In genomic region chr8:108943132-108943531, GRCm38 (mm10) we compare ENCODE assay signal across 18 mouse cellular contexts.
DNase-seq lines count a peak whose midpoint lies in the region; ATAC-seq and TF ChIP-seq lines count a peak whose summit lies in the region.
"Had no signal": no experiment of that assay in that cellular context is flagged by ENCODE, and none has a peak within 500 bp of the region (broad histone marks: within the 10 kb centered on the region; RNA-seq: fewer than 3 reads in every experiment).

No protein-coding gene starts in this region.

- DNase-seq in midbrain, embryonic 11.5 days (ENCODE audit: low spot score, missing footprints), result no peak
- no peak for DNase-seq in midbrain, postnatal 0 days (ENCODE audit: low spot score)
- DNase-seq in forebrain, embryonic 14.5 days (ENCODE audit: low spot score), result peak; percentile 55
- DNase-seq in hindbrain, embryonic 14.5 days (ENCODE audit: low spot score), result no peak
- no peak for DNase-seq in heart, adult 2 months
- no peak for DNase-seq in ovary, postnatal 14 days (ENCODE audit: low spot score)
- DNase-seq: adrenal gland, postnatal 14 days; B cell, adult 2 months; cerebellum, adult 18-20 months; gastrocnemius, adult 2 months; heart, adult 11 months; kidney, postnatal 4 days; thymus, postnatal 14 days had no signal

- H3K79me2 ChIP-seq in heart, adult 2 months (replicated peaks; ENCODE audit: control insufficient read depth, insufficient read depth, low read length), result no peaks in the 10 kb centered on the region

- no peak overlapping the region; the same call in 1 of the 2 replicates for H3K27ac ChIP-seq in midbrain, embryonic 11.5 days (ENCODE audit: low read depth, low read length)
- no peak overlapping the region for H3K27ac ChIP-seq in midbrain, postnatal 0 days (ENCODE audit: low read depth, low read length)
- peak overlapping the region; percentile 58 for H3K27ac ChIP-seq in forebrain, embryonic 14.5 days (ENCODE audit: low read depth, low read length)
- H3K27ac ChIP-seq in hindbrain, embryonic 14.5 days, result peak overlapping the region; percentile 78
- peak overlapping the region; percentile 79 for H3K27ac ChIP-seq in midbrain, embryonic 15.5 days
- no peak overlapping the region for H3K27ac ChIP-seq in heart, adult 2 months
- no peak overlapping the region for H3K27ac ChIP-seq in intestine, postnatal 0 days (ENCODE audit: low read depth, low read length)
- H3K27ac ChIP-seq: embryonic facial prominence, embryonic 13.5 days; gastrocnemius, adult 2 months; liver, embryonic 14.5 days had no signal

- no peak overlapping the region for H3K9ac ChIP-seq in midbrain, embryonic 11.5 days (ENCODE audit: low read length)
- no peak overlapping the region for H3K9ac ChIP-seq in midbrain, postnatal 0 days (replicated peaks; ENCODE audit: low read length, poor library complexity, severe bottlenecking)
- H3K9ac ChIP-seq in forebrain, embryonic 14.5 days (ENCODE audit: low read length), result no peak overlapping the region
- H3K9ac ChIP-seq in hindbrain, embryonic 14.5 days, result 0 out of 2 replicates have a peak overlapping the region, but pooled peaks have one; percentile 8
- no peak overlapping the region; the same call in 1 of the 2 replicates for H3K9ac ChIP-seq in midbrain, embryonic 15.5 days
- no peak overlapping the region for H3K9ac ChIP-seq in heart, adult 2 months (ENCODE audit: low read depth, low read length)
- no peak overlapping the region for H3K9ac ChIP-seq in intestine, postnatal 0 days (ENCODE audit: low read depth, low read length)
- H3K9ac ChIP-seq: embryonic facial prominence, embryonic 13.5 days; liver, embryonic 14.5 days had no signal

- no peak for TF ChIP-seq POLR2A in heart, adult 2 months (IDR thresholded peaks at IDR 0.05; ENCODE audit: insufficient read depth, low read depth, low read length)

- H3K4me1 ChIP-seq in midbrain, embryonic 11.5 days (ENCODE audit: control insufficient read depth, insufficient read depth, low read length), result peaks cover 22% of the 10 kb centered on the region
- H3K4me1 ChIP-seq in midbrain, postnatal 0 days (ENCODE audit: insufficient read depth, low read length), result peaks cover 3% of the 10 kb centered on the region; the same call in 1 of the 2 replicates
- peaks cover 25% of the 10 kb centered on the region for H3K4me1 ChIP-seq in forebrain, embryonic 14.5 days (ENCODE audit: control insufficient read depth, insufficient read depth, low read length)
- peaks cover 29% of the 10 kb centered on the region; the same call in 1 of the 2 replicates for H3K4me1 ChIP-seq in hindbrain, embryonic 14.5 days (replicated peaks; ENCODE audit: control insufficient read depth, insufficient read depth, low read length)
- peaks cover 44% of the 10 kb centered on the region for H3K4me1 ChIP-seq in midbrain, embryonic 15.5 days
- H3K4me1 ChIP-seq in heart, adult 2 months (ENCODE audit: control insufficient read depth, insufficient read depth, low read length), result no peaks in the 10 kb centered on the region
- no peaks in the 10 kb centered on the region for H3K4me1 ChIP-seq in intestine, postnatal 0 days (replicated peaks; ENCODE audit: control insufficient read depth, insufficient read depth, low read length)

- no peak overlapping the region for H3K4me2 ChIP-seq in midbrain, embryonic 11.5 days
- H3K4me2 ChIP-seq in midbrain, postnatal 0 days (ENCODE audit: low read depth, low read length, poor library complexity, severe bottlenecking), result no peak overlapping the region
- no peak overlapping the region for H3K4me2 ChIP-seq in forebrain, embryonic 14.5 days (ENCODE audit: low read length)
- H3K4me2 ChIP-seq in hindbrain, embryonic 14.5 days (replicated peaks), result no peak overlapping the region
- H3K4me2 ChIP-seq in midbrain, embryonic 15.5 days, result no peak overlapping the region
- no peak overlapping the region for H3K4me2 ChIP-seq in intestine, postnatal 0 days (replicated peaks; ENCODE audit: low read depth)
- H3K4me2 ChIP-seq: embryonic facial prominence, embryonic 13.5 days had no signal

- H3K4me3 ChIP-seq in midbrain, embryonic 11.5 days (ENCODE audit: low read depth, low read length), result no peak overlapping the region
- no peak overlapping the region for H3K4me3 ChIP-seq in midbrain, postnatal 0 days (ENCODE audit: low read depth, low read length)
- H3K4me3 ChIP-seq in forebrain, embryonic 14.5 days (ENCODE audit: low read depth, low read length), result no peak overlapping the region
- no peak overlapping the region for H3K4me3 ChIP-seq in hindbrain, embryonic 14.5 days (replicated peaks; ENCODE audit: low read length)
- H3K4me3 ChIP-seq in midbrain, embryonic 15.5 days, result no peak overlapping the region
- no peak overlapping the region for H3K4me3 ChIP-seq in heart, adult 2 months
- no peak overlapping the region for H3K4me3 ChIP-seq in intestine, postnatal 0 days (ENCODE audit: low read depth, low read length)
- H3K4me3 ChIP-seq: embryonic facial prominence, embryonic 13.5 days; gastrocnemius, adult 2 months had no signal

- WGBS in midbrain, embryonic 11.5 days, result 81% methylated on average over 11 of the region's 11 CpGs
- 60% methylated on average over 11 of the region's 11 CpGs for WGBS in midbrain, postnatal 0 days
- WGBS in forebrain, embryonic 14.5 days, result 46% methylated on average over 11 of the region's 11 CpGs
- 61% methylated on average over 11 of the region's 11 CpGs for WGBS in hindbrain, embryonic 14.5 days
- 59% methylated on average over 11 of the region's 11 CpGs for WGBS in midbrain, embryonic 15.5 days
- WGBS in heart, adult 2 months, result 84% methylated on average over 11 of the region's 11 CpGs
- 88% methylated on average over 11 of the region's 11 CpGs for WGBS in intestine, postnatal 0 days

- H3K9me3 ChIP-seq in midbrain, embryonic 11.5 days (ENCODE audit: control insufficient read depth, low read length), result peaks cover 3% of the 10 kb centered on the region; the same call in 1 of the 2 replicates
- no peaks in the 10 kb centered on the region for H3K9me3 ChIP-seq in midbrain, postnatal 0 days (ENCODE audit: low read length)
- H3K9me3 ChIP-seq in forebrain, embryonic 14.5 days (replicated peaks; ENCODE audit: control insufficient read depth, low read length), result no peaks in the 10 kb centered on the region
- H3K9me3 ChIP-seq in hindbrain, embryonic 14.5 days (ENCODE audit: control insufficient read depth, low read length), result no peaks in the 10 kb centered on the region
- H3K9me3 ChIP-seq in midbrain, embryonic 15.5 days, result no peaks in the 10 kb centered on the region
- 0 out of 2 replicates have a peak, but pooled peaks cover 3% of the 10 kb centered on the region for H3K9me3 ChIP-seq in intestine, postnatal 0 days (ENCODE audit: control insufficient read depth)

- no peak for TF ChIP-seq CTCF in midbrain, postnatal 0 days (IDR thresholded peaks at IDR 0.05)
- TF ChIP-seq CTCF in heart, adult 2 months (IDR thresholded peaks at IDR 0.05), result no peak
- TF ChIP-seq CTCF in intestine, postnatal 0 days (IDR thresholded peaks at IDR 0.05; ENCODE audit: low read depth), result no peak

- ATAC-seq in midbrain, embryonic 11.5 days (ENCODE audit: low FRiP score), result 0 out of 2 replicates have a peak, but pooled peaks have one; percentile 44
- no peak for ATAC-seq in midbrain, postnatal 0 days (ENCODE audit: low FRiP score)
- ATAC-seq in forebrain, embryonic 14.5 days, result peak; percentile 58
- ATAC-seq in hindbrain, embryonic 14.5 days (ENCODE audit: low FRiP score), result no peak
- peak; percentile 26; the same call in 1 of the 2 replicates for ATAC-seq in midbrain, embryonic 15.5 days (replicated peaks)
- no peak for ATAC-seq in intestine, postnatal 0 days
- ATAC-seq: lung, postnatal 0 days had no signal

- H3K36me3 ChIP-seq in midbrain, embryonic 11.5 days (ENCODE audit: control insufficient read depth, insufficient read depth, low read length), result peaks cover 31% of the 10 kb centered on the region
- H3K36me3 ChIP-seq in midbrain, postnatal 0 days (ENCODE audit: insufficient read depth, low read length), result peaks cover 25% of the 10 kb centered on the region
- peaks cover 24% of the 10 kb centered on the region for H3K36me3 ChIP-seq in forebrain, embryonic 14.5 days (ENCODE audit: control insufficient read depth, insufficient read depth, low read length)
- H3K36me3 ChIP-seq in hindbrain, embryonic 14.5 days (replicated peaks; ENCODE audit: control insufficient read depth, insufficient read depth), result peaks cover 44% of the 10 kb centered on the region
- peaks cover 22% of the 10 kb centered on the region for H3K36me3 ChIP-seq in midbrain, embryonic 15.5 days (replicated peaks)
- no peaks in the 10 kb centered on the region for H3K36me3 ChIP-seq in heart, adult 2 months (ENCODE audit: control insufficient read depth, insufficient read depth, low read length)
- H3K36me3 ChIP-seq in intestine, postnatal 0 days (ENCODE audit: control insufficient read depth, insufficient read depth), result peaks cover 32% of the 10 kb centered on the region

- H3K27me3 ChIP-seq in midbrain, embryonic 11.5 days (ENCODE audit: control insufficient read depth, insufficient read depth, low read length), result no peaks in the 10 kb centered on the region
- H3K27me3 ChIP-seq in midbrain, postnatal 0 days (ENCODE audit: insufficient read depth, low read length), result no peaks in the 10 kb centered on the region
- no peaks in the 10 kb centered on the region for H3K27me3 ChIP-seq in forebrain, embryonic 14.5 days (replicated peaks; ENCODE audit: control insufficient read depth, insufficient read depth, low read length)
- no peaks in the 10 kb centered on the region for H3K27me3 ChIP-seq in hindbrain, embryonic 14.5 days (ENCODE audit: control insufficient read depth, insufficient read depth, low read length)
- no peaks in the 10 kb centered on the region for H3K27me3 ChIP-seq in midbrain, embryonic 15.5 days (replicated peaks)
- no peaks in the 10 kb centered on the region for H3K27me3 ChIP-seq in heart, adult 2 months (ENCODE audit: control insufficient read depth, insufficient read depth, low read length)
- no peaks in the 10 kb centered on the region for H3K27me3 ChIP-seq in intestine, postnatal 0 days (replicated peaks; ENCODE audit: control insufficient read depth, insufficient read depth, low read length)
- H3K27me3 ChIP-seq: embryonic facial prominence, embryonic 13.5 days had no signal

- intact Hi-C loops in heart, adult 2 months (cut with DNase I), result no loop called here

- TF ChIP-seq EP300 in heart, adult 2 months (IDR thresholded peaks at IDR 0.05; ENCODE audit: insufficient read depth, low read depth, low read length), result no peak

Comparison
In these comparisons a context has a peak if more than half of its experiments do, and no peak if none do; other contexts are left out.
1. ATAC-seq: peak in midbrain, embryonic 11.5 days (single experiment), forebrain, embryonic 14.5 days (single experiment) and midbrain, embryonic 15.5 days (single experiment); none in midbrain, postnatal 0 days (single experiment), hindbrain, embryonic 14.5 days (single experiment) and intestine, postnatal 0 days (single experiment).
2. H3K27ac ChIP-seq: peak in forebrain, embryonic 14.5 days (single experiment), hindbrain, embryonic 14.5 days (single experiment) and midbrain, embryonic 15.5 days (single experiment); none in midbrain, embryonic 11.5 days (single experiment), midbrain, postnatal 0 days (single experiment), heart, adult 2 months (single experiment) and intestine, postnatal 0 days (single experiment).